Mouse (Mus musculus): ENCODE results near the gene Rab3il1.

- TF ChIP-seq CTCF (IDR thresholded peaks at IDR 0.05; ENCODE audit: low read depth) (no peak), EP300 (IDR thresholded peaks at IDR 0.05; ENCODE audit: low read depth) (peak; percentile 70; the same call in 1 of the 2 replicates)
Measured at GRCm38 (mm10) chr19:9978431-9978951, 23.0 kb upstream of the Rab3il1 start.

Data from heart, postnatal 0 days (tissue).